Mouse (Mus musculus): ENCODE results near the gene Fgf6. TPM values are rescaled to one million over a fixed set of nuclear protein-coding genes. Genes with fewer than 3 reads are reported as not detected.

Gene Fgf6
- polyA plus RNA-seq, 1 experiment: not detected

Other genes starting within 250 kb of the Fgf6 start
- gene Ndufa9, start 166.4 kb upstream of the Fgf6 start, polyA plus RNA-seq (2012; rRNA removed): 90.3 and 103 TPM in 2 replicates
- gene Akap3, start 162.5 kb upstream of the Fgf6 start, polyA plus RNA-seq (2012; rRNA removed): 0.59 and 1.1 TPM in 2 replicates
- gene Dyrk4, start 93.7 kb upstream of the Fgf6 start, polyA plus RNA-seq (2012; rRNA removed): 0.27 TPM in 1 of 2 replicates, not detected in the other
- gene Rad51ap1, start 76.0 kb upstream of the Fgf6 start, polyA plus RNA-seq (2012; rRNA removed): 1.1 and 1.4 TPM in 2 replicates
- 6.2 and 6.6 TPM in 2 replicates for gene D6Wsu163e, start 75.6 kb upstream of the Fgf6 start, polyA plus RNA-seq (2012; rRNA removed)
- not detected in 2 replicates for gene Fgf23, start 57.3 kb downstream of the Fgf6 start, polyA plus RNA-seq (2012; rRNA removed)
- 3.5 and 4.1 TPM in 2 replicates for gene Tigar, start 94.0 kb downstream of the Fgf6 start, polyA plus RNA-seq (2012; rRNA removed)
- 55.4 and 75.2 TPM in 2 replicates for gene Ccnd2, start 136.6 kb downstream of the Fgf6 start, polyA plus RNA-seq (2012; rRNA removed)

Data from gonadal fat pad, adult 2 months (tissue).